Mouse (Mus musculus): ENCODE measurements around the gene Scp2d1.
"Not testable (repeated sequence)": the region's sequence is repeated elsewhere in the genome, so short reads cannot be mapped to it uniquely, and the experiment has no call there.

Scp2d1 gene

GRCm38 (mm10) chr2:144823356-144823755 is at the start of gene Scp2d1:
Gene Scp2d1, plus strand, starts transcription at chr2:144823656.
- in situ Hi-C loops (cut with MboI), result not testable (repeated sequence)

GRCm38 (mm10) chr2:144774636-144775160 is 48.8 kb upstream of the Scp2d1 start:
- in situ Hi-C loops (cut with MboI), result no loop called here

GRCm38 (mm10) chr2:144775626-144776025 is 47.8 kb upstream of the Scp2d1 start:
- in situ Hi-C loops (cut with MboI), result no loop called here

GRCm38 (mm10) chr2:144779263-144779662 is 44.2 kb upstream of the Scp2d1 start:
- in situ Hi-C loops (cut with MboI), result no loop called here

- in situ Hi-C loops (cut with MboI), result no loop called here
Observed at GRCm38 (mm10) chr2:144780731-144781130, 42.7 kb upstream of the Scp2d1 start.

- in situ Hi-C loops (cut with MboI), result no loop called here
Observed at GRCm38 (mm10) chr2:144781871-144782270, 41.6 kb upstream of the Scp2d1 start.

GRCm38 (mm10) chr2:144782481-144782880 is 41.0 kb upstream of the Scp2d1 start:
- in situ Hi-C loops (cut with MboI), result no loop called here

- in situ Hi-C loops (cut with MboI), result no loop called here
Observed at GRCm38 (mm10) chr2:144783190-144783589, 40.3 kb upstream of the Scp2d1 start.

- in situ Hi-C loops (cut with MboI), result no loop called here
Observed at GRCm38 (mm10) chr2:144783831-144784230, 39.6 kb upstream of the Scp2d1 start.

- in situ Hi-C loops (cut with MboI), result no loop called here
Observed at GRCm38 (mm10) chr2:144791671-144792294, 31.7 kb upstream of the Scp2d1 start.

GRCm38 (mm10) chr2:144797515-144797914 is 25.9 kb upstream of the Scp2d1 start:
- in situ Hi-C loops (cut with MboI), result no loop called here

GRCm38 (mm10) chr2:144807766-144808754 is 15.4 kb upstream of the Scp2d1 start:
- in situ Hi-C loops (cut with MboI), result no loop called here

GRCm38 (mm10) chr2:144828457-144828985 is 5.1 kb downstream of the Scp2d1 start:
- in situ Hi-C loops (cut with MboI), result no loop called here

GRCm38 (mm10) chr2:144836667-144837311 is 13.3 kb downstream of the Scp2d1 start:
- in situ Hi-C loops (cut with MboI), result no loop called here

GRCm38 (mm10) chr2:144837312-144837679 is 13.8 kb downstream of the Scp2d1 start:
- in situ Hi-C loops (cut with MboI), result no loop called here

- in situ Hi-C loops (cut with MboI), result no loop called here
Observed at GRCm38 (mm10) chr2:144868827-144869226, 45.4 kb downstream of the Scp2d1 start.

Data from mature B cell (primary cell).